Mouse (Mus musculus) brain, embryonic 14.5 days (tissue): Measurements from ENCODE around the gene Fam53a. TPM values are rescaled to one million over a fixed set of nuclear protein-coding genes. Genes with fewer than 3 reads are reported as not detected.

Experiments used
- DNase-seq: peaks from one replicate; pipeline ENCODE4 v3.0.0-alpha.2; 2011; ENCODE audit warnings: low read depth
- CTCF ChIP-seq: fragments of 200-500 bp; IDR thresholded peaks from 2 replicates; pipeline ENCODE4 v1.5.1; 2012; ENCODE audit warnings: inconsistent platforms, mild to moderate bottlenecking, moderate library complexity, borderline replicate concordance; ENCODE audit not compliant: insufficient read depth, insufficient read length; ENCODE audit errors: extremely low read depth
- POLR2A ChIP-seq: fragments of 200-500 bp; IDR thresholded peaks from 2 replicates; pipeline ENCODE4 v1.6.1; 2012; ENCODE audit warnings: mild to moderate bottlenecking, inconsistent platforms, borderline replicate concordance; ENCODE audit not compliant: poor library complexity, insufficient read depth, insufficient read length, severe bottlenecking; ENCODE audit errors: extremely low read depth
- polyA plus RNA-seq: library from polyadenylated mRNA; depleted of rRNA; stranded (reverse); fragments of >200 nt; gene quantifications from 2 replicates; pipeline ENCODE4 v1.2.3, GENCODE M21; 2012; rRNA removed

Gene Fam53a
- polyA plus RNA-seq, 1 experiment: 17.9 TPM

DNA sequence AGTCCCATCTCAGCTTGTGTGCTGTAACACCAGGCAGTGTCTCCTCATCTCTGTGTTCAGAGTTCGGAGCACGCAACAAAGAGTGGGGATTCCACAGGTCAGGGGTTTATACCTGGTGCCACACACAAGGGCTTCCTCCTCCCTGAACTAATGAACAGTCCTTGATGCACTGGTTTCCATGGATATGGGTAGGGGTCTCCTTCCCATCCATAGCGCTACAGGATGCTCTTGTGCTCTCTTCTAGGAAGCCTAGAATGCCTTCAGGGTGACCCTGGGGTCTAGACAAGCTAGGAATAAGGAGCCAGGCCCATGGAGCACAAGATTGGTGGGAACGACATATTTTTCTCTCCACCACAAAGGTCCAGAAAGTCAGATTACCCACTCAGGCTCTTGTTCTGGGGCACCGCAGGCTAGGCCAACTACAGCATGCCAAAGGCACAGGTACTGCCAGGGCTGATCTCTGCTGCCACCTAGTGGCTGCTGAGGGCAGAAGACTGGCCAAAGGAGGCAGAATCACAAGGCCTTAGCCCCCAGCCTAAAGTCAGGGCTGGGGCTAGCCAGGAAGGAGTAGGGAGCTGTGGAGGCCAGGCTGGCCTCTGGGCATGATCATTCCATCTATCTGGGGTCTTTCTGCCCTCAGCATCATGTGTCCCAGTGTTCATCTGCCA, 40.1 kb downstream of the Fam53a start:
- TF ChIP-seq CTCF: peak; percentile 96
- TF ChIP-seq POLR2A: no peak

GRCm38 (mm10) chr5:33588066-33588465, 41.4 kb downstream of the Fam53a start:
- TF ChIP-seq CTCF: no peak
- TF ChIP-seq POLR2A: no peak
- no peak for DNase-seq

More for the DNA sequence above, 40.1 kb downstream of the Fam53a start:
- DNase-seq: peak; percentile 90

GRCm38 (mm10) chr5:33587498-33588058, 41.9 kb downstream of the Fam53a start:
- no peak for DNase-seq
- TF ChIP-seq CTCF: no peak
- no peak for TF ChIP-seq POLR2A

DNA sequence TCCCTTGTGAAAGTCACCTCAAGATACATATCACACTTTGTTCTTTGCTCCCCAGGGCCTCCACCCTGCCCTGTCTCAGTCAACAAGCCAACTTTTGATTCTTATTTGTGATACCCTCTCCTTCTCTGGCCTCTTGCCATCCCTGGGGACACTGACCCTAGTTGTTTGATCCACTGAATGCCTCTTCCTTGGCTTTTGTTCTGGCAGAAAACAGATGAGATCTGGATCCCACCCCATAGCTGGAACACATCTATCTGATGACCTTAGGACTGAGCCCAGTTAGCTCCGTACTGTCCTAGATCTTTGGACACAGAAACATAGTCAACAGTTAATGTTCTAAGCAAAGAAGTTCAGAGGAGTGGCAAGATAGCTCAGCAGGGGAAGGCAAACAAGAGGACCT, 49.1 kb downstream of the Fam53a start:
- TF ChIP-seq CTCF (no peak), POLR2A (no peak)

DNA sequence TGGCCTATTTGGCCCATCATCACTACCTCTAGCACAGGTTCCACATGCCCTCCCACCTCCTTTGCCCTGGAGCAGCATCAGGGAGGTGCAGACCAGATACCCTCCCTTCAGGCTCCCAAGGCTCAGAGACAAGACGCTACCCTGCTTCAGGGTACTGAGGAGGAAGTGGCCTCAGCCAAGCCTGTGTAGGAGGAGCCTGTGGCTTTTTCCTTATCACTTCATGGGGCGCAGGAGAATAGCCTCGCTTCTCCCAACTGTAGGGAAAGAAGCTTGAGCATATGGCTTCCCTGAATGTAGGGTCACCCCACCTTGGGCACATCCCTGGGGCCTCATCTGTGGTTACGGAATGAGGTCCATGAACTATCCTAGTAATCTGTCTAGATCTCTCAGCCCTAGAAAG, 55.2 kb downstream of the Fam53a start:
- no peak for DNase-seq
- TF ChIP-seq CTCF: no peak
- no peak for TF ChIP-seq POLR2A

More for the DNA sequence above, 49.1 kb downstream of the Fam53a start:
- DNase-seq: no peak

DNA sequence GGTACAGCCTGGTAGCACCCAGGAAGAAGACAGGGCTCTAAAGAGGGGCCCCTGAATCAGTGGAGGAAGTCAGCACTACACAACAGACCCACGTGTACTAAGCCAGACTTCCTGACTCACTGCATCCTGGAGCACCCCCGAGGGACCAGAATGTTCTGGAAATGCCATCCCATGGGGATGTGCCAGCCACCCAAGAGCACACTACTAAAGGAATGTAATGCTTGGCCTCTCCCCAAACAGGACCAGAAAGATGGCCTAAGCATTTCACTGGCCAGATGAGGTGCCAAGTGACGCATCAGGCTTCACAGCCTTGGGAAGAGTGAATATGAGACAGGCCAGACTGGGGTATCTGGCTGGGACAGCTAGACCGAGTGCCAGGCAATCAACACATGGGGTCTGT, 63.5 kb downstream of the Fam53a start:
- no peak for DNase-seq
- no peak for TF ChIP-seq CTCF
- TF ChIP-seq POLR2A: no peak

DNA sequence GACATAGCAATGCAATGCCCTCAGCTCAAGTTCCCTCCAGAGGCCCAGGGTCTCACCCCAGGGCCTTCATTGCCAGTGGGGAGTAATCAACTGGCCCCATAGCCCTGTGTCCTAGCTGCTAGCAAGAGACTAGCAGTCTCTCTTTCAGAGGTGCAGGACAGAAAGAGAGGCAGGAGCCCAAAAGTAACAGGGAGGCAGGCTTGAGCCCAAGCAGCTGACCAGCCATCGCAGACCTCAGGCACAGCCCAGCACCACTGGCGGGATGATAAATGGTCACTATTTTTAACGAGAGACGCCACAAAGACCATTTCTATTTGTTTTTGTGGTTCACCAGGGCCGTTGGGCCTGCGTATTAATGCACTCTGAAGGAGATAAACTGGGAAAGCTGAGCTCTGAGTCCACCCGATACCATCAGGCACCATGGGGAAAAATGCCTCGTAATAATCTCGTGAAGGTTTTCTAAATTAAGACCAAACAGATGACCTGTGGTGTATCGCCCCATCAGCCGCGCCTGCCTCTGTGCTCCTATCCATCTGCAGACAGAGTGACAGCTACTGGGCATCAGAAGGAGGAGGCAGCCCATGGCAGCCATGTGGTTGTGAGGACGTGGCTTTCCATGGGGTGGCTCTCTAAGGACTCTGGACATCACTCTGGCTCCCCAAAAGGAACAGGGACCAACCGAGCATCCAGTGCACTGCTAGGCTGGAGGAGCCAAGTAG, 73.0 kb downstream of the Fam53a start:
- TF ChIP-seq CTCF: no peak
- no peak for TF ChIP-seq POLR2A
- DNase-seq: no peak

Other genes starting within 250 kb of the Fam53a start
- gene Nkx1-1, start 195.7 kb downstream of the Fam53a start, polyA plus RNA-seq: 1.8 and 4.1 TPM in 2 replicates
- 0.98 and 1.00 TPM in 2 replicates for gene Gm9903, start 290 bp upstream of the Fam53a start, polyA plus RNA-seq
- 66.6 and 72.1 TPM in 2 replicates for gene Slbp, start 22.9 kb upstream of the Fam53a start, polyA plus RNA-seq
- gene Tacc3, start 28.5 kb upstream of the Fam53a start, polyA plus RNA-seq: 33.1 and 48.6 TPM in 2 replicates
- gene Tmem129, start 28.8 kb upstream of the Fam53a start, polyA plus RNA-seq: 27.8 and 40.9 TPM in 2 replicates
- 86.0 and 123 TPM in 2 replicates for gene Fgfr3, start 92.0 kb upstream of the Fam53a start, polyA plus RNA-seq
- gene Letm1, start 153.2 kb upstream of the Fam53a start, polyA plus RNA-seq: 43.2 and 54.3 TPM in 2 replicates
- 99.6 and 118 TPM in 2 replicates for gene Nsd2, start 191.1 kb upstream of the Fam53a start, polyA plus RNA-seq